Mouse (Mus musculus) heart, embryonic 14.5 days (tissue): ENCODE data around the gene Bfsp1. TPM values are rescaled to one million over a fixed set of nuclear protein-coding genes. Genes with fewer than 3 reads are reported as not detected.

ENCODE experiments used
- ATAC-seq: fragments of 200-750 bp; cut with Nextera tagmentation; 2 replicates; pipeline ENCODE4 v1.8.0; 2017; ENCODE audit warnings: low read depth, moderate TSS enrichment; ENCODE audit not compliant: insufficient number of reproducible peaks, insufficient read depth, low FRiP score
- H3K27ac ChIP-seq, 2 experiments: fragments of 200-500 bp in 1 of 2; fragments of 300-500 bp in 1 of 2; sonication (generic) in 1 of 2; replicated peaks in 1 of 2; 2 replicates each; pipeline ENCODE4 v1.5.1; 2012 to 2014; ENCODE audit warnings: low read depth in 2 of 2, low read length in 2 of 2, control low read depth in 1 of 2, mild to moderate bottlenecking in 1 of 2, mixed read lengths in 1 of 2; ENCODE audit not compliant: control insufficient read depth in 1 of 2, insufficient read depth in 1 of 2
- H3K27me3 ChIP-seq: fragments of 300-500 bp; sonication (generic); 2 replicates; pipeline ENCODE4 v1.6.1; 2014; ENCODE audit warnings: mild to moderate bottlenecking, low read length, control low read depth; ENCODE audit not compliant: control insufficient read depth, insufficient read depth
- H3K36me3 ChIP-seq: fragments of 300-500 bp; sonication (generic); 2 replicates; pipeline ENCODE4 v1.6.1; 2014; ENCODE audit warnings: mild to moderate bottlenecking, control low read depth, low read length, mixed read lengths; ENCODE audit not compliant: control insufficient read depth, insufficient read depth
- H3K4me1 ChIP-seq, 2 experiments: fragments of 200-500 bp in 1 of 2; fragments of 300-500 bp in 1 of 2; sonication (generic) in 1 of 2; 2 replicates each; pipeline ENCODE4 v1.6.1; 2012 to 2014; ENCODE audit warnings: low read length in 2 of 2, control low read depth in 1 of 2, mixed read lengths in 1 of 2; ENCODE audit not compliant: control insufficient read depth in 2 of 2, insufficient read depth in 2 of 2
- H3K4me2 ChIP-seq: fragments of 300-500 bp; sonication (generic); 2 replicates; pipeline ENCODE4 v1.6.1; 2014; ENCODE audit warnings: mild to moderate bottlenecking, low read length
- H3K4me3 ChIP-seq, 2 experiments: fragments of 200-500 bp in 1 of 2; fragments of 300-500 bp in 1 of 2; sonication (generic) in 1 of 2; 2 replicates each; pipeline ENCODE4 v1.5.1; 2012 to 2014; ENCODE audit warnings: low read length in 2 of 2, mild to moderate bottlenecking in 2 of 2, control low read depth in 1 of 2, low read depth in 1 of 2, moderate library complexity in 1 of 2; ENCODE audit not compliant: control insufficient read depth in 1 of 2, insufficient read depth in 1 of 2
- H3K9ac ChIP-seq: fragments of 300-500 bp; sonication (generic); 2 replicates; pipeline ENCODE4 v1.6.1; 2014; ENCODE audit warnings: mild to moderate bottlenecking, low read length
- H3K9me3 ChIP-seq: fragments of 300-500 bp; sonication (generic); 2 replicates; pipeline ENCODE4 v1.6.1; 2016; ENCODE audit warnings: low read length, control low read depth; ENCODE audit not compliant: control insufficient read depth
- WGBS: fragments of 180-500 bp; shearing (Covaris S2); extraction: QIAGEN DNeasy Blood & Tissue Kit; methylation state at CpG from one replicate; pipeline ENCODE4 v1.1.7; 2014; 5-methylcytosine and 5-hydroxymethylcytosine counted together
- polyA plus RNA-seq: library from polyadenylated mRNA; unstranded; fragments of >200 nt; fragmentation: Nextera tagmentation; extraction: Ambion mirVana; gene quantifications from 2 replicates; pipeline ENCODE4 v1.2.1, GENCODE M21; 2014

Bfsp1 gene
- polyA plus RNA-seq, 1 experiment from 2014 or later: 2.2 TPM

DNA sequence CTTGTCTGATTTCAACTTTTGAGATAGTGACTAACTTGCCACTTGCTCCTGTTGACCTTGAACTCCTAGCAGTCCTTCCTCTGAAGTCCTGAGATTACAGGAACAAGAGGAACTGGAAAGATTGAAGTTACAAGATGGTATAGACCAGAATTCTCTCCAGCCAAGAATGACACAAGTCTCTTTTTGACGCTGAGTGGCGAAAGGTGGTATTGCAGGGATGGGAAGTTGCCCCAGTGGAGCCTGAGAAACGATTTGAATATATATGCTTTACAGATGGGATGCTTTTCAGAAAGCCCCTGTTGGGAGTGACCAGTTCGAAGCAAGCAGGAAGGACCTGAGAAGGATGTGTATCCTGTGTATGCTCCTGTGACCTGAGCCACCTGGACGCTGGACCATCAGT is 54.2 kb downstream of the Bfsp1 start:
- Histone ChIP-seq H3K9ac (no peak overlapping the region), H3K36me3 (no peaks in the 10 kb centered on the region), H3K27me3 (no peaks in the 10 kb centered on the region), H3K9me3 (no peaks in the 10 kb centered on the region), H3K27ac (no peak overlapping the region), H3K4me2 (no peak overlapping the region), H3K4me1 (peaks cover 5 to 6% of the 10 kb centered on the region in 2 experiments; a peak in 3 of 4 replicates), H3K4me3 (no peak overlapping the region)
- no peak for ATAC-seq
- 65% methylated on average over 5 of the region's 5 CpGs for WGBS

DNA sequence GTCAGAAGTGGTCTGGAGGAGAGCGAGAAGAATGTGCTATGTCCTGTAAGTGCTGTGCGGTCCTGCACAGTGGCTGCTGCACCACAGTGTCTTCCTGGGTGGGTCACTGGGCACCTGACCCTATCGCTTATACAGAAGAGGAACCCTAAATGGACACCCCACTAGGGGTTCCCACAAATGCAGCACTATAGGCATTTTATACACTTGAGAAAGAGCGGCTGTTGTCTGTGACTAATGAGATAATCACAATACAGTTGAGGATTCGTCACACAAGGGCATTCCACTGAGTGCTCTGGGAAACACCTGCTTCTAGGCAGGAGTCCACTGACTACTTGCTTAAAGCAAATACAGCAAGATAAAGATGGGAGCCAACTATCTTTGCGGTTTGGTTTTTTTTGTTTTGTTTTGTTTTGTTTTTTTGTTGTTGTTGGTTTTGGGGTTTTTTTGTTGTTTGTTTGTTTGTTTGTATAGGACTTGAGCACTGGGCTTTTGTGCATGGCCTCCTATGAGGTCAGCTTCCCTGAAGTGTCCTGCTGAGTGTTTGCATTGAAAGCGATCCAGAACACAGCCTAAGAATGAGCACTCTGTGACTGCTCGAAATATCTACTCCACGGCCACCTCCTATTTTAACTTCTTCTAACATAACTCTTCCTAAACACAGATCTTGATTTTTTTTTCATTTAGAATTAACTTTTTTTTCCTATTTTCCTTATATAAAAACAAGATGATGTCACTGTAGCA is 55.9 kb downstream of the Bfsp1 start:
- no peaks in the 10 kb centered on the region for H3K36me3 ChIP-seq
- H3K9me3 ChIP-seq: no peaks in the 10 kb centered on the region
- H3K4me1 ChIP-seq: peaks cover 5 to 6% of the 10 kb centered on the region in 2 experiments; a peak in 3 of 4 replicates
- ATAC-seq: no peak
- WGBS: 54% methylated on average over 9 of the region's 9 CpGs
- peak overlapping the region; percentile 27 for H3K4me2 ChIP-seq
- no peaks in the 10 kb centered on the region for H3K27me3 ChIP-seq
- H3K9ac ChIP-seq: no peak overlapping the region
- no peak overlapping the region for H3K4me3 ChIP-seq
- H3K27ac ChIP-seq: no peak overlapping the region

- 51% methylated on average over 15 of the region's 15 CpGs for WGBS
- Histone ChIP-seq H3K4me1 (peaks cover 5 to 6% of the 10 kb centered on the region in 2 experiments; a peak in 3 of 4 replicates), H3K4me3 (no peak overlapping the region), H3K27ac (no peak overlapping the region), H3K27me3 (no peaks in the 10 kb centered on the region), H3K9ac (no peak overlapping the region), H3K36me3 (no peaks in the 10 kb centered on the region), H3K9me3 (no peaks in the 10 kb centered on the region), H3K4me2 (peak overlapping the region; percentile 27)
- ATAC-seq: no peak
These were observed 56.6 kb downstream of the Bfsp1 start for GRCm38 (mm10) chr2:143806140-143806923.

DNA sequence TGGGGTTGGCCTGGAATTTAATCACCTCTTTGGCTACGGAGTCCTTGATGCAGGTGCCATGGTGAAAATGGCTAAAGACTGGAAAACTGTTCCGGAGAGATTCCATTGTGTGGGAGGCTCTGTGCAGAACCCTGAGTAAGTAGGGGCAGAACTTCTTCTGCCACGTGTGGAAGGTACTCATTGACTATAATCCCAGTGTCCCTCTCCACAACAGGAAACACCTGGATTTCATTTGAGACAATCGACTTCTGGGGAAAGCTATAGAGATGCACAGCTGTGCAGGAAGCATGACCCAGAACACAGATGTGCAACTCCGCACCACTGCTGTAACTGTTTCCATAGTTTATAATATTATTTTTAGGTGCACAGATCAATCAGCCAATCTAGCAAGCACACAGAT is 61.9 kb downstream of the Bfsp1 start:
- no peak overlapping the region for H3K4me2 ChIP-seq
- H3K36me3 ChIP-seq: no peaks in the 10 kb centered on the region
- 63% methylated on average over 5 of the region's 5 CpGs for WGBS
- H3K27me3 ChIP-seq: no peaks in the 10 kb centered on the region
- H3K9me3 ChIP-seq: no peaks in the 10 kb centered on the region
- no peaks in the 10 kb centered on the region for H3K4me1 ChIP-seq
- no peak for ATAC-seq
- H3K27ac ChIP-seq: no peak overlapping the region
- H3K9ac ChIP-seq: no peak overlapping the region
- no peak overlapping the region for H3K4me3 ChIP-seq

DNA sequence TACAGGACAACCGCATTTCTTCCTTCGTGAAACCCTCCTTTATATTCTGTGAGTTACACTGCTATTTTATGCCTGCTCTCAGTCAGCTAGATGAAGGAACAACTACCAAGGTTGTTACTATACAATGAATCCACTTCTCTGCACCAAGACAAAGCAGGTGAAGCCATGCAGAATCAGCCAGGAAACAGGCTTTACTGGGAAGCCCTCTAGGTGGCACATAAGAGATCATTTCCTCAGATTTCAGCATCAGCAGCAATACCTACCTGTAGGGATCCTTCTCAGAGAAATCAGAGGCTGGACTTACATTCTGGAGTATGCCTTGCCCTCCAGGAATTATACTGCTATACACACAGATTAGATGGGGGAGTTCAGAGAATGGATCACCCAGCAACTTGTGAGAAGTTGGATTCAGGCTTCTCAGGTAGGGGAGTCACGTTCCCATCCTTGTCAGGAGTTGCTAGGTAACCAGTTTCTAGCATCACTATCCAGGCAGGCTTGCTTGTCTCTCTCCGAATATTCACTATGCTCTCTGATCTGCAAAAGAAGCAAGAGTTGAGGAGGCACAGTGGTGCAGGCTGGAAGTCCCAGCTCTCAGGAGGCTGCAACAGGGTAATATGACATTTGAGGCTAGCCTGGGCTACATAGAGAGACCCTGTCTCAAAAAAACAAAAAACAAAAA is 66.5 kb downstream of the Bfsp1 start:
- H3K9ac ChIP-seq: no peak overlapping the region
- WGBS: 65% methylated on average over 4 of the region's 4 CpGs
- H3K4me1 ChIP-seq: no peaks in the 10 kb centered on the region
- H3K36me3 ChIP-seq: no peaks in the 10 kb centered on the region
- no peaks in the 10 kb centered on the region for H3K9me3 ChIP-seq
- no peak overlapping the region for H3K27ac ChIP-seq
- ATAC-seq: no peak
- no peaks in the 10 kb centered on the region for H3K27me3 ChIP-seq
- no peak overlapping the region for H3K4me3 ChIP-seq
- no peak overlapping the region for H3K4me2 ChIP-seq

- ATAC-seq: no peak
- no peaks in the 10 kb centered on the region for H3K4me1 ChIP-seq
- no peaks in the 10 kb centered on the region for H3K36me3 ChIP-seq
- no peak overlapping the region for H3K4me3 ChIP-seq
- WGBS: 85% methylated on average over 4 of the region's 4 CpGs
- H3K9me3 ChIP-seq: no peaks in the 10 kb centered on the region
- no peak overlapping the region for H3K4me2 ChIP-seq
- no peak overlapping the region for H3K27ac ChIP-seq
- no peak overlapping the region for H3K9ac ChIP-seq
- H3K27me3 ChIP-seq: no peaks in the 10 kb centered on the region
These were observed 67.1 kb downstream of the Bfsp1 start for GRCm38 (mm10) chr2:143795858-143796257.

DNA sequence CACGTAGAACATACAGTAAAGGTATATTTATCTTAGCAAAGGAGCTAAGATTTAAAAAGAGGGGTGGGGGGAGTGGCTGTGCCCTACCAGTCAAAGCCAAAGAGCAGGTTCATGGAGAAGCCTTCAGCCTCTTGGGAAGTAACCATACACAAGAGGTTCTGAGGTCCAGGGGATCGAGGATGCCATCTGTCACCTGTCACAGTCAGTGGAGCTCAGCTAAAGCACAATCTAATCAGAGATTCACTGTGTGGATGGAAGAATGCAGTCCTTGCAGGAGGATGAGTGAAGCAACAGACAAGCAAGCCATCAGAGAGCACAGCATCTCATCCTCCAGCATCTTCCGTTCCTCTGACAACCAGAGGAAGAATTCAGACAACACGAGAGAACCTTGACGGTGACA is 73.1 kb downstream of the Bfsp1 start:
- Histone ChIP-seq H3K27me3 (no peaks in the 10 kb centered on the region), H3K4me2 (no peak overlapping the region), H3K9ac (no peak overlapping the region), H3K27ac (no peak overlapping the region), H3K4me1 (no peaks in the 10 kb centered on the region), H3K36me3 (no peaks in the 10 kb centered on the region), H3K9me3 (no peaks in the 10 kb centered on the region), H3K4me3 (no peak overlapping the region)
- no peak for ATAC-seq
- WGBS: 79% methylated on average over 5 of the region's 5 CpGs
